Mouse (Mus musculus): ENCODE measurements around the gene Cdsn.
"Not testable (repeated sequence)": the region's sequence is repeated elsewhere in the genome, so short reads cannot be mapped to it uniquely, and the experiment has no call there.

Cdsn gene

GRCm38 (mm10) chr17:35551881-35552414, at the start of gene Cdsn:
TSS of gene Cdsn (plus strand) at chr17:35552128.
- no peak for DNase-seq

DNA sequence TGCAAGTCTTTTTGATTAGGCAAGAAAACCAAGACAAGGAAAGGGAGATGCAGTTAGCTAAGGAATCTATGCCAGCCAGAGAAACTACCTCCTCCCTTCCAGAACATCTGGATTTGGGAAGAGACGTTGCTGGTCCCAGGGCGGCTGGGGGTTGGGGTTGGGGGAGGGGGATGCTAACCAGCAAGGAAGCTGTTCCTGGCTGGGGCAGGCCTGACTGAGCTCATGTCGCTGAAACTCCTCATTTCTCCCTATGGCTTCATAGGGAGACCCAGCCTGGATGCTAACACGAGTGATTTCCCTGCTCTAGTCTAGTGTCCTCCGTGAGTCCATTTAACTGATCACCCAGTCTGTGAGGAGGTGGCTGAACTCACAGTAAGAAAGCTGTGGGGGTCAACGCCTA, 49.7 kb upstream of the Cdsn start:
- no peak for DNase-seq

DNA sequence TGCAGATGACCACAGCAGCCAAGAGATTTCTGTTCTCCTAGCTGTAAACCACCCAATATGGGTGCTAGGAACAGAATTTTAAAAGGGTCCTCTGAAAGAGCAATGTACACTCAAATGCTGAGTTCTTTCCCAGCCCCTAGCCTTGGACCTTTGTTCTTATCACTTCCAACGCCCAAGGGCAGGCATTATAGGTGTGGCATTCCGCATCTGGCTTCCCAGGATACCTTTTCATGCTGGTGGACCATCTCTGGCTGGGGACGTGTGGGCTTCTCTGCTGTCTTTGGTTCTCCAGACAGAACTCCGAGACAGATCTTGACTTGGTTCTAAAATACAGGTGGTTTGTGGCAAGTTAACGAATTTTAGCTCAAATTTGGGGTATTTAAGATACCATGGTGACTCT, 49.2 kb upstream of the Cdsn start:
- DNase-seq = no peak

DNA sequence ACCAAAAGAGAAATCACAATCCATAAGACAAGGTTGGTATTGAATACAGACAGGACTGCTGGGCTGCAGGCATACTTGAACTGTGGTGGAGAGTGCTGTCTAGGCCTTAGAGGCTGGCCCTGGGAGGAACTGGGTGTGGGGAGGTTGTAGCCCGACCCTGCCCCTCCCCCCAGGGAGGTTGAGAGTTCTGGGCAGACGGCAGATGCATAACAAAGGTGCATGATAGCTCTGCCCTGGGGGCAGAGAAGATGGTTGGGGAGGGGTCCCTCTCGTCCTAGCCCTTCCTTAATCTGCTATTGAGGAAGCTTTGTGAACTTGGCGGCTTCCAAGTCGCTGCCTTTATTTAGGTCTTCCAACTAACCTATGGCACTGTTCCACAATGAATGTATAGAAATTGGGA, 48.1 kb upstream of the Cdsn start:
- no peak for DNase-seq

- DNase-seq = no peak
These were observed 47.1 kb upstream of the Cdsn start for GRCm38 (mm10) chr17:35504628-35505481.

- DNase-seq = no peak
These were observed 46.2 kb upstream of the Cdsn start, which contains the start of gene Pou5f1 for GRCm38 (mm10) chr17:35505776-35506175. TSS of gene Pou5f1 (plus strand) at chr17:35506018.

- no peak for DNase-seq
These were observed 45.0 kb upstream of the Cdsn start for GRCm38 (mm10) chr17:35506881-35507280.

DNA sequence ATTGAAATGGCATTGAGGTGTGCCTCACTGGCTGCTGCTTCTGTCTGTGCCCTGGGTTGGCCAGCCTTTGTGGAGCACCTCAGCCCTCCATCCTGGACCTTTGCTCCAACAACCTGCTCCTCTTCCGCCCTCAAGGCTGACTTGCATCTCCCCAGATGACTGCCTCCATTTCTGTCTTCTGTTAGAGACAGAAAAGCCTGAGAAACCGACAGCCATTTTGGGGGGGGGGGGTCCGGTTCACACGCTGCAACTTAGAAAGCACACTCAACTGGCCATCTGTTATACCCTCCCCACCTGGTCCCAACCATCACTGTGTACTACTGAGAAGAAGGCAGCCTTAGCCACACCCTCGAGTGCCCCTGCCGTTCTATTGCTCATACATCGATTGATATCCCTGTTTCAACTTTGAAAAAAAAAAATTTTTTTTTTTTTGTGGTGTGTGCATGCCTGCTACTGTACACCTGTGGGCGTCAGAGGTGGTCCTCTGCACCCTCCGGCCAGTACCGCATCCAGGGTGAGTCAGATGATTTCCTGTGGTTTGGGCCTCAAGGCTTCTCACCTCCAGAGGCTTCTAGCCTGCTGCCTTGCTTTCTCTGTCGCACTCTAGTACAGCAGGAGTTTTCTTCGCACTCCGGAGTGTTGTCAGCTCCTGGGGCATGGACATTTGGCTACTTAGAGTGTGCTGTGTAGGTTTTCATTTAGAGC, 44.2 kb upstream of the Cdsn start:
- no peak for DNase-seq

DNA sequence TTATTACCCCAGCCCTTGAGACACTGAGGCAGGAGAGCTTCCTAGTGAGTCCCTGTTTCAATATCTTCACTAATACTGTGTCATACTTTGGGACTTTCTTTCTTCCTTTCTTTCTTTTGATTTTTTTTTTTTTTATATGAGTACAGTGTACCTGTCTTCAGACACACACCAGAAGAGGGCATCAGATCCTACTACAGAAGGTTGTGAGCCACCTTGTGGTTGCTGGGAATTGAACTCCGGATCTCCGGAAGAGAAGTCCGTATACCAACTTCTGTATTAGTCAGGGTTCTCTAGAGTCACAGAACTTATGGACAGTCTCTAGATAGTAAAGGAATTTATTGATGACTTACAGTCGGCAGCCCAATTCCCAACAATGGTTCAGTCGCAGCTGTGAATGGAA, 43.6 kb upstream of the Cdsn start:
- DNase-seq = not testable (repeated sequence)

DNA sequence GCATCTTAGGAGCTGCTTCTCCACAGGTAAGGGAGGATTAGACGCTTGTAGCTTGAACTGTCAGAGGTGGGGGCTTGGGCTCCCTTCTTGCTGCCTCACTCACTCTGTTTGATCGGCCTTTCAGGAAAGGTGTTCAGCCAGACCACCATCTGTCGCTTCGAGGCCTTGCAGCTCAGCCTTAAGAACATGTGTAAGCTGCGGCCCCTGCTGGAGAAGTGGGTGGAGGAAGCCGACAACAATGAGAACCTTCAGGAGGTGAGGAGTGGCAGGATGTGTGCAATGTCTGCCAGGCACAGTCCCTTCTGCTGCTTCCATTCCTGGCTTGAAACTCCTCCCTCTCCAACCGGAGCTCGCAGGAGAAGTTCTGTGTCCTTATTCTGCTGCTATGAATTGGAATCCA, 42.6 kb upstream of the Cdsn start:
- DNase-seq = no peak

- DNase-seq = peak in 1 of 2 experiments; percentile 36
These were observed 38.9 kb upstream of the Cdsn start for GRCm38 (mm10) chr17:35512916-35513626.

DNA sequence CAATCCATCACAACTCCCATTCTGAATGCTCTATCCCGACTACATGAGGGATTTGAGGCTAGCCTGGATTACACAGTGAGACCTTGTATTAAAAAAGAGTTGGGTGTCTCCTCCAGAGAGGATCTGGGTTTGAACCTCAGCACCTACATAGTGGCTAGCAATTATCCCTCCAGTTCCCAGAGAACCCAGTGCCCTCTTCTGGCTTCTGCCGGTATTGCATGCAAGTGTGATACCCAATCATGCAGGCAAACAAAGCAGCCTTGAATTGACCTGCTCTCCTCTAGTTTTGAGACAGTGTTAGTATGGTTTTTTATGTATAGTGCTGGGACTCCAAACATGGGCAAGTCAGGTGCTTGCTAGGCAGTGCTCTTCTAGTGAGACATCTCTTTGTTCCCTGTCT, 38.0 kb upstream of the Cdsn start:
- peak; percentile 69 to 82 for DNase-seq

- DNase-seq = no peak
These were observed 37.2 kb upstream of the Cdsn start for GRCm38 (mm10) chr17:35514756-35515155.

GRCm38 (mm10) chr17:35515911-35516640, 35.9 kb upstream of the Cdsn start:
- DNase-seq = peak in 1 of 2 experiments; percentile 39

DNA sequence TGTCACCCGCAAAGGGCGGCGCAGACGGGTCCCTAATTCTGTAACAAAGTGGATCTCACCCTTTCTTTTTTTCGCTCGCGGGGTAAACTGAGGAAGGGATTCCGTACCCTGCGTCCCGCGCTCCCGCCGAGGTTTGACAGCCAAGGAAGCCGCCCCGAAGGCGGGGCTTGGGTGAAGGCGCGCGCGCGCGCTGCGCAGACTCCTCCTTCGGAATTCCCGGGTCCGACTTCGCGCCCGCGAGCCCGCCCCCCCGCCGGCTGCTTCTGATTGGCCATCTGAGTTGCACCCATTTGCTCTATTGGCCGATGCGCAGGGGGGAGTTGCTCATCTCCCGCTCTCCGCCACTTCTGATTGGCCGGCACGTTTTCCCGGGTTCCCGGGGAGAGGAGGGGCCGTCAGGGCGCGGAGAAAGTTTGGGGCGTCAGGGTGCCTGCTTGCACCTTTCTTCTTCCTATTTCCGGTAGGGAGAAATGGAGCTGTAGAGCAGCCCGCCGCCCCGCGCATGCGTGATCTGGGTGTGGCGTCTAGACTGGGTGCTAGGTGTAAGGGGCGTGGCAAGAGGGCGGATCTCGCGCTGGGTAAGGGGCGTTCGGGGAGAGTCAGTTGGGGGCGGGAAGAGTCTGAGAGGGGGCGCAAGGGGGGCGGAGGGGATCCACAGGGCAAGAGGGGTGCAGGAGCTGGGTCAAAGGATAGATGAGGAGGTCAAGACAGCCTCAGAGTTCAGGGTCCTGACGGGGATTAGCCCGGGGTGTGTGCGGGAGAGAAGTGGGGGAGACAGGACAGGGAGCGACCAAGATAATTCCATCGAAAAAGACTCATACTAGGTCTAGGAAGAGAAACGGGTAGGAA, 35.1 kb upstream of the Cdsn start, which contains the start of the genes Tcf19 and Cchcr1:
TSS of gene Tcf19 (minus strand) at position 173 of the 849 bp plus-strand sequence.
TSS of gene Cchcr1 (plus strand) at position 449 of the 849 bp plus-strand sequence.
- DNase-seq = peak; percentile 95 to 99

DNA sequence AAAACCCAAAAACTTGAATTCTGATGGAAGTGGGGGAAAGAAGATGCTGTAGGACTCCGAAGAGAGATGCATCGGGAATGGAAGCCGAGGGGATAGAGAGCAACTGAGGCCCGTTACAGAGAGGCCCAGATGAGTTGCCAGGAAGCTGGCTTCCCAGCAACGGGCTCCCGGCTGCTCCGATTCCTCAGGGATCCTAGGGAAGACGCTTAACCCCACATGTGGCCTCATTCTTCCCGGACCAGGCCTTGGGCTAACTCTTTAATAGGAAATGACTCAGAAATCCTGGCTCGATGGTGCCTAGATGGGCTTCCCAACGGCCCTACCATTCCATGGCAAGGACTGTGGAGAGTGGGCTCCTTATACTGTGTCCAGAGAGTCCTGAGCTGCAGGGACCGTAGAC, 34.4 kb upstream of the Cdsn start:
- no peak for DNase-seq

GRCm38 (mm10) chr17:35524354-35524753, 27.6 kb upstream of the Cdsn start:
- no peak for DNase-seq

GRCm38 (mm10) chr17:35526644-35527043, 25.3 kb upstream of the Cdsn start:
- DNase-seq = no peak

GRCm38 (mm10) chr17:35532360-35532759, 19.6 kb upstream of the Cdsn start:
- no peak for DNase-seq

DNA sequence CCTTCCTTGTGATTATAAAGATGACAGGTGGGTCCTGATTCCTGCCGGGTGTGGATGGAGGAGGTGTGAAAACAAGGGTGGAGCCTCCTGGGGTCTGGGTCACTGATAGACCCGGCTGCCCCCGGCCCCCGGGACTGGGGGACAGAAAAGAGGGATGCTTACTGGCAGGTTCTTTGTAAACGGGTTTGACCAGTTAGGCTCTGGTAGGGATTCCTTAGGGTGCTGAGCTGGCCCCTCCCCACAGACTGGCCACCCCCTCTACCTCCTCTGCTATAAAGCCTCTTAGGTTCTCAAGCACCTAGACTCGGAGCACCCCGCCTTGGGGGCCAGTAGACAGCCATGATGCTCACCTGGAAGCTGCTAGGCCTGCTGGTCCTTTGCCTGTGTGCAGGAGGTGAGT, 19.0 kb upstream of the Cdsn start, which contains the start of gene Psors1c2:
TSS of gene Psors1c2 (plus strand) at position 301 of the 400 bp plus-strand sequence.
- DNase-seq = no peak

DNA sequence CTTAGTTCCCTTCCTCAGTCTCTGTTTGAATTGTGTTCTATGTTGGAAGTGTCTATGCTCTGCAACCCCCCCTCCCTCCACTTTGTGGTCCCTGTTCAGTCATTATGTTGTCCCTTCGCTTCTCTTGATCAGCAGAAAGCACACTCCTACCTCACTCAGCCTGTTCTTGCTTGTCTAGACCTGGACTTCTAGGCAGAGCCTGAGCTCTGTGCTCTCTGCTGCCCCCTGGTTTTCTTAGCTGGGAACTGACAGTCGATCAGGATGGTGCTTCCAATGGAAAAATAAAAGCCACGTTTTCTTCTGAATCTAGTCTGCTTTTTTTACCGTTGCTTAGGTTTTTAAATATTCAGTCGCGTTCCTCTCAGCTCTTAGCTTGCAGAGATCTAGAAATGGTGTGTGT, 17.6 kb upstream of the Cdsn start:
- DNase-seq = peak; percentile 84 to 89

Data from cerebellum, postnatal 25 days (tissue).